Mouse (Mus musculus) olfactory bulb, adult 2 months (tissue): ENCODE results near the gene Eif1.

Source experiments
- CTCF ChIP-seq: fragments of 200-500 bp; IDR thresholded peaks from 2 replicates; pipeline ENCODE4 v1.5.1; 2012; ENCODE audit warnings: low read depth, mild to moderate bottlenecking, low read length, moderate library complexity; ENCODE audit not compliant: insufficient read depth
- POLR2A ChIP-seq: fragments of 200-500 bp; IDR thresholded peaks from 2 replicates; pipeline ENCODE4 v1.6.1; 2012; ENCODE audit warnings: mild to moderate bottlenecking, low read depth, low read length, moderate library complexity; ENCODE audit not compliant: insufficient read depth

DNA sequence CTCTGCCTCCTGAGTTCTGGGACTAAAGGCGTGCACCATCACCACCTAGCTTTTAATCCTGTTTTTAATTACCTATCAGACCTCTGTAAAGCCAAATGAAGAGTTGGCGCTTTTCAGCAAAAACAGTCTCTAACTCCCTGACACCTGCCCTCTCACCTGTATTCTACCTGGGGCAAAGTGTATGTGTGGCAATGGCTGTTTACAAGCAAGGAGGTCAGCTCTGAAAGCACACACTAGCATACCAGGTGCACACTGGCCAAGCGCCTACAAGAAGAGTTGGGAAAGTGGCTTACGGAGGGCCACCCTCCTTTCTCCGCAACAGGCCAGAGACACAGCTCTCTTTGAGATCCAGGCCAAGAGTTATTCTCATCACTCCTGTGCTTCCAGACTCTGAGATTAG is 4.2 kb upstream of the Eif1 start:
- TF ChIP-seq CTCF (no peak), POLR2A (no peak)
